10 mouse cellular contexts compared by ENCODE assay signal in genomic region chr13:113699415-113699873, GRCm38 (mm10). TPM values are rescaled to one million over a fixed set of nuclear protein-coding genes. Genes with fewer than 3 reads are reported as not detected.
DNase-seq lines count a peak whose midpoint lies in the region; ATAC-seq lines count a peak whose summit lies in the region.
"Had no signal": no experiment of that assay in that cellular context is flagged by ENCODE, and none has a peak within 500 bp of the region (broad histone marks: within the 10 kb centered on the region; RNA-seq: fewer than 3 reads in every experiment).

No protein-coding gene starts in this region.

- H3K4me1 ChIP-seq in liver, embryonic 11.5 days (replicated peaks; ENCODE audit: control insufficient read depth, insufficient read depth, low read length), result no peaks in the 10 kb centered on the region
- peaks cover 8% of the 10 kb centered on the region; the same call in 1 of the 2 replicates for H3K4me1 ChIP-seq in neural tube, embryonic 14.5 days (ENCODE audit: control insufficient read depth, insufficient read depth, low read length)

- H3K27me3 ChIP-seq in liver, embryonic 11.5 days (replicated peaks; ENCODE audit: control insufficient read depth, insufficient read depth, low read length), result no peaks in the 10 kb centered on the region
- no peaks in the 10 kb centered on the region for H3K27me3 ChIP-seq in neural tube, embryonic 14.5 days (ENCODE audit: control insufficient read depth, insufficient read depth, low read length)
- H3K27me3 ChIP-seq: neural tube, embryonic 12.5 days had no signal

- H3K9ac ChIP-seq in liver, embryonic 11.5 days (ENCODE audit: low read depth, low read length), result no peak overlapping the region
- H3K9ac ChIP-seq in neural tube, embryonic 14.5 days (replicated peaks; ENCODE audit: low read depth, low read length), result no peak overlapping the region
- H3K9ac ChIP-seq: neural tube, embryonic 12.5 days had no signal

- peak; percentile 11 to 20 for DNase-seq in left cerebral cortex, adult 18-20 months (ENCODE audit: low spot score in 2 of 2)
- no peak for DNase-seq in left cerebral cortex, adult 8-10 months (ENCODE audit: low spot score in 2 of 2)
- no peak for DNase-seq in liver, embryonic 11.5 days (ENCODE audit: low spot score)
- no peak for DNase-seq in urinary bladder, postnatal 4 days (ENCODE audit: low spot score in 2 of 2)
- no peak for DNase-seq in cerebellum, adult 11 months
- no peak for DNase-seq in natural killer cell, adult 2 months (ENCODE audit: low spot score in 2 of 2)
- DNase-seq: cerebellum, adult 9-10 months had no signal

- no peaks in the 10 kb centered on the region for H3K9me3 ChIP-seq in liver, embryonic 11.5 days (ENCODE audit: control insufficient read depth, low read length)
- no peaks in the 10 kb centered on the region for H3K9me3 ChIP-seq in neural tube, embryonic 14.5 days (ENCODE audit: control insufficient read depth, low read length)
- H3K9me3 ChIP-seq: neural tube, embryonic 12.5 days had no signal

- peak; percentile 81 for ATAC-seq in erythroid progenitor cell, adult 5-6 weeks (replicated peaks; ENCODE audit: low FRiP score, poor library complexity, severe bottlenecking)
- peak; percentile 91 for ATAC-seq in liver, embryonic 11.5 days (replicated peaks; ENCODE audit: low FRiP score)
- ATAC-seq in neural tube, embryonic 14.5 days (ENCODE audit: low read depth), result peak; percentile 20; the same call in 1 of the 2 replicates

- H3K36me3 ChIP-seq in liver, embryonic 11.5 days (ENCODE audit: control insufficient read depth, insufficient read depth, low read length), result no peaks in the 10 kb centered on the region
- no peaks in the 10 kb centered on the region for H3K36me3 ChIP-seq in neural tube, embryonic 14.5 days (ENCODE audit: control insufficient read depth, insufficient read depth, low read length)
- H3K36me3 ChIP-seq: neural tube, embryonic 12.5 days had no signal

- H3K27ac ChIP-seq in liver, embryonic 11.5 days (ENCODE audit: low read depth, low read length), result no peak overlapping the region
- H3K27ac ChIP-seq in neural tube, embryonic 14.5 days (ENCODE audit: low read depth, low read length), result no peak overlapping the region
- H3K27ac ChIP-seq: neural tube, embryonic 12.5 days had no signal

- no peak overlapping the region for H3K4me3 ChIP-seq in liver, embryonic 11.5 days (ENCODE audit: low read depth, low read length)
- no peak overlapping the region for H3K4me3 ChIP-seq in neural tube, embryonic 14.5 days (ENCODE audit: low read depth, low read length)
- H3K4me3 ChIP-seq: neural tube, embryonic 12.5 days had no signal

- WGBS in liver, embryonic 11.5 days, result 38% methylated on average over 11 of the region's 11 CpGs
- 46% methylated on average over 11 of the region's 11 CpGs for WGBS in neural tube, embryonic 14.5 days

- H3K4me2 ChIP-seq in liver, embryonic 11.5 days, result peak overlapping the region; percentile 19; the same call in 1 of the 2 replicates
- H3K4me2 ChIP-seq in neural tube, embryonic 14.5 days (ENCODE audit: low read depth, low read length), result no peak overlapping the region
- H3K4me2 ChIP-seq: neural tube, embryonic 12.5 days had no signal

RNA-seq across cellular contexts. Expression of gene Hspb3, which starts 36.0 kb away (rescaled TPM):
- total RNA-seq in left cerebral cortex, adult 18-20 months (2021), result 1 to 10 TPM; 5.1 to 8.5 TPM
- 1 to 10 TPM; 3.5 to 6.1 (median 5.2) TPM for total RNA-seq in left cerebral cortex, adult 8-10 months (2022)
- not detected in 2 replicates for total RNA-seq in erythroid progenitor cell, adult 5-6 weeks (2015; ENCODE audit: low replicate concordance)
- total RNA-seq in erythroid progenitor cell, adult 5-6 weeks (2017; ENCODE audit: low replicate concordance), result not detected in 2 replicates
- 0.25 and 0.59 TPM in 2 replicates for polyA plus RNA-seq in liver, embryonic 11.5 days (2014; fragmentation: Nextera tagmentation; extraction: Ambion mirVana)
- 0.36 TPM in 2 replicates for polyA plus RNA-seq in neural tube, embryonic 14.5 days (2014; fragmentation: Nextera tagmentation; extraction: Ambion mirVana)

Comparison
In these comparisons a context has a peak if more than half of its experiments do, and no peak if none do; other contexts are left out.
1. DNase-seq: peak in left cerebral cortex, adult 18-20 months (2 of 2); none in left cerebral cortex, adult 8-10 months (0 of 2), liver, embryonic 11.5 days (single experiment), urinary bladder, postnatal 4 days (0 of 2), cerebellum, adult 11 months (single experiment) and natural killer cell, adult 2 months (0 of 2).
2. ATAC-seq: peak in every context shown above with its lines; median percentile 91 in liver, embryonic 11.5 days; 81 in erythroid progenitor cell, adult 5-6 weeks; 20 in neural tube, embryonic 14.5 days.
3. RNA of gene Hspb3, which starts 36.0 kb away (total RNA-seq): 5.1 to 8.5 TPM in left cerebral cortex, adult 18-20 months and 3.5 to 6.1 TPM in left cerebral cortex, adult 8-10 months; not detected in erythroid progenitor cell, adult 5-6 weeks; every median in the first group is over 4 times any median in the second.